Mouse (Mus musculus) embryo, embryonic 11.5 days (tissue): ENCODE measurements around the gene Treml1.
A peak's percentile ranks its signal among the peaks of the same experiment; 100 is the strongest.
"Not testable (repeated sequence)": the region's sequence is repeated elsewhere in the genome, so short reads cannot be mapped to it uniquely, and the experiment has no call there.

ENCODE experiments used
- DNase-seq: peaks from one replicate; pipeline ENCODE4 v3.0.0-alpha.2; 2012; ENCODE audit warnings: low read depth, low spot score

Gene Treml1

GRCm38 (mm10) chr17:48359616-48360015 is at the start of gene Treml1:
Gene Treml1, plus strand, starts transcription at chr17:48359916.
- no peak for DNase-seq

GRCm38 (mm10) chr17:48312124-48312523 is 47.6 kb upstream of the Treml1 start:
- DNase-seq, result no peak

GRCm38 (mm10) chr17:48315905-48316579 is 43.7 kb upstream of the Treml1 start, which contains the start of gene B430306N03Rik:
Gene B430306N03Rik, plus strand, starts transcription at chr17:48316141.
- not testable (repeated sequence) for DNase-seq

GRCm38 (mm10) chr17:48318686-48319085 is 41.0 kb upstream of the Treml1 start:
- no peak for DNase-seq

- DNase-seq, result no peak
Measured at GRCm38 (mm10) chr17:48321279-48321678, 38.4 kb upstream of the Treml1 start.

- DNase-seq, result no peak
Measured at GRCm38 (mm10) chr17:48323236-48323635, 36.5 kb upstream of the Treml1 start.

- DNase-seq, result no peak
Measured at GRCm38 (mm10) chr17:48324258-48324657, 35.5 kb upstream of the Treml1 start.

- no peak for DNase-seq
Measured at GRCm38 (mm10) chr17:48325093-48325492, 34.6 kb upstream of the Treml1 start.

- no peak for DNase-seq
Measured at GRCm38 (mm10) chr17:48325638-48326037, 34.1 kb upstream of the Treml1 start.

- DNase-seq, result no peak
Measured at GRCm38 (mm10) chr17:48326656-48327055, 33.1 kb upstream of the Treml1 start.

- DNase-seq, result no peak
Measured at GRCm38 (mm10) chr17:48332524-48332923, 27.2 kb upstream of the Treml1 start.

GRCm38 (mm10) chr17:48334186-48334585 is 25.5 kb upstream of the Treml1 start:
- DNase-seq, result no peak

- DNase-seq, result peak; percentile 56
Measured at GRCm38 (mm10) chr17:48336857-48337256, 22.9 kb upstream of the Treml1 start.

GRCm38 (mm10) chr17:48340267-48340666 is 19.4 kb upstream of the Treml1 start:
- no peak for DNase-seq

- no peak for DNase-seq
Measured at GRCm38 (mm10) chr17:48341947-48342346, 17.8 kb upstream of the Treml1 start.

GRCm38 (mm10) chr17:48343065-48343464 is 16.7 kb upstream of the Treml1 start:
- DNase-seq, result no peak

- DNase-seq, result no peak
Measured at GRCm38 (mm10) chr17:48345824-48346223, 13.9 kb upstream of the Treml1 start.

GRCm38 (mm10) chr17:48346231-48346630 is 13.5 kb upstream of the Treml1 start, which contains the start of gene Trem2:
Gene Trem2, plus strand, starts transcription at chr17:48346401.
- DNase-seq, result no peak

- no peak for DNase-seq
Measured at GRCm38 (mm10) chr17:48346834-48347233, 12.9 kb upstream of the Treml1 start.

GRCm38 (mm10) chr17:48347287-48347686 is 12.4 kb upstream of the Treml1 start:
- no peak for DNase-seq

- DNase-seq, result no peak
Measured at GRCm38 (mm10) chr17:48350681-48351193, 9.0 kb upstream of the Treml1 start.

- not testable (repeated sequence) for DNase-seq
Measured at GRCm38 (mm10) chr17:48352976-48353375, 6.7 kb upstream of the Treml1 start.

GRCm38 (mm10) chr17:48355822-48356221 is 3.9 kb upstream of the Treml1 start:
- no peak for DNase-seq
